Mouse (Mus musculus) mouse trophoblast stem cell (cell line): ENCODE results near the gene Pigp.

Experiments used
- in situ Hi-C, 2 experiments: fragments of 300-500 bp; cut with MseI, MboI; formaldehyde crosslinking; loops; 2 replicates in 1 of 2; 3 replicates in 1 of 2; pipeline ENCODE4 v1.15.1; 2025

The Pigp gene

DNA sequence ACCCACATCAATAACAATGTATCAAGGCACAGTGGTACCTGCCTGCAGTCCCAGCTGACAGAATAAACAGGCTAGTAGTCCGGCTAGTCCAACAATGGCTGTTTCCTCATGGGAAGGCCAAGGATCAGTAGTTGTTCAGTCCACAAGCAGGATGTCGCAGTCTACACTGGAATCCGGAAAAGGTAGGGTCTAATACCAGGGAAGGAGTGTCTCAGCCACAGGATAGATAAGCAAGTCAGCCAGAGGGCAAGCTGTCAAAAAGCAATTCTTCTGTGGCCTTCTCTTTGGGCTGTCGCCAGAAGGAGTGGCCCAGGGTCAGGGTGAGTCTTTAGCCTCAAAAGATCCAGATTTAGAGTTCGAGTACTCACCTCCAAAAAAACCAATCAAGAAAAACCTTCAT lies 53.9 kb downstream of the Pigp start:
- in situ Hi-C loops: no loop called here

DNA sequence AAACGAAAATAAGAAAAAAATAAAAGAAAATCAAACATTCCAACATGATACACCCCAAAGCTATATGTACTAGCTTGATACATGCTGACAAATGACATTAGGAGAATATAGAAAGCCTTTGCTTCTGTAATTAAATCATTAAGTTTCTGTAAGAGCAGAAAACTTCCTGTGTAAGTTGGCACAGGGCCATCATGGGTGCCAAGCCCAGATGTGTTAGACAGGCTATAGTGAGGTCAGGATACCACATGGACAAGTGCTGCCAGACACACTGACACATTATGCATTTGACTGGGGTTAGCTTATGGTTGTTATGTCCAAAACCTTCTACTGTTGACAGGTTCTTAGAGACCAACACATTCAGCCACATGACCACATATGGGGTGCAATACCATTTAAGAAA lies 56.4 kb downstream of the Pigp start:
- in situ Hi-C loops: no loop called here

DNA sequence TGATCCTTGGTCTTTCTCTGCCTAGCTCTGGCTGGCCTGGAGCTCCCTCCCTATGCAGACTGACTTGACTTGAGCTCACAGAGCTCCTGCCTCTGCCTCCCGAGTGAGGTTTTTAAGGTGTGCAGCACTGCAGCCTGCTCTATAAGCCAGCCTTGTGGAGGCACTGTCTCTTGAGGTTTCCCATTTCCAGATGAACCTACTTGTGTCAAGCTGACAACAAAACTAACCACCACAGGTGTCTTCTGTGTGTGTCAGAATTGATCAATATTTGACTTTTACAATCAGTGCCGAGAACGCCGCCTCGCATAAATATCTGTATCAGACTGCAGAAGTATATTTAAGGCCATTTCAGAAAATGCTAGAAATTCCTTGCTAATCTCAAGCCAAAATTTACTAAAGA lies 57.0 kb downstream of the Pigp start:
- in situ Hi-C loops: no loop called here

DNA sequence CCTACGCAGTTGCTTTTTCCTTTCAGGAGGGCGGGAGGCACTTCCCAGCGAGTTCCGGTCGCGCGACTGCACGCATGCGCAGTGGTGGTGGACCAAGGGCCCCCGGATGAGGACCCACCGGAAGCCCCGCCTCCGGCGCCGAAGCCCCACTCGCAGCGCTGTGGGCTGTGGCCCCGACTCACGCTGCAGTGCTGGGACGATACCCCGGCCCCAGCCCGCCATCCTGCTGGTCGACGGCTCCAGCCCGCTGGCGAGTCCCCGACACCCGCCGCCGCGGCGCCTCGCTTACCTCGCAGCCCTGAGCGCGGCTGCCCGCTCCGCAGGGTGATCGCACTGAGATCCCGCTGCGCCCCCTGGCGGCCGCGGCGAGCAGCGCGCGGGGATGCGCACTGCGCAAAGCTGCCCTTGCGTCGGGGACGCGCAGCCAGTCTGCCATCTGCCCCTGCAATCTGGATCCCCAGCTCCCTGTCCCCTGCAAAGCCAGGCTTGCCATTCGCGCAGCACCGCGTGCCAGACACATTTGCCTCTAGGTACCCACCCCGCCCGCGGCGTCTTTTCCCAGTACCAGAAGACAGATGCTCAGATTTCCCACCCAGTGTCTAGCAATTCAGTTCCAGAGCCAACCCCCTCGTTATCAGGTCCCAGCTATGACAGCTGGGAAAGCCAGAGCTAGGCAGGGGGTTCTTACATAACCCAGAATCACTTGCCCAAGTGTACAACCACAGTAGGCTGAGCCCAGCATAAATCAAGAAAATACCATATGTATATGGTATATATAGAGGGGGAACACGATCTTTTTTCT lies 58.2 kb downstream of the Pigp start, which contains the start of gene Hlcs:
TSS of gene Hlcs (minus strand) at position 343 of the 802 bp plus-strand sequence.
- in situ Hi-C loops: no loop called here

DNA sequence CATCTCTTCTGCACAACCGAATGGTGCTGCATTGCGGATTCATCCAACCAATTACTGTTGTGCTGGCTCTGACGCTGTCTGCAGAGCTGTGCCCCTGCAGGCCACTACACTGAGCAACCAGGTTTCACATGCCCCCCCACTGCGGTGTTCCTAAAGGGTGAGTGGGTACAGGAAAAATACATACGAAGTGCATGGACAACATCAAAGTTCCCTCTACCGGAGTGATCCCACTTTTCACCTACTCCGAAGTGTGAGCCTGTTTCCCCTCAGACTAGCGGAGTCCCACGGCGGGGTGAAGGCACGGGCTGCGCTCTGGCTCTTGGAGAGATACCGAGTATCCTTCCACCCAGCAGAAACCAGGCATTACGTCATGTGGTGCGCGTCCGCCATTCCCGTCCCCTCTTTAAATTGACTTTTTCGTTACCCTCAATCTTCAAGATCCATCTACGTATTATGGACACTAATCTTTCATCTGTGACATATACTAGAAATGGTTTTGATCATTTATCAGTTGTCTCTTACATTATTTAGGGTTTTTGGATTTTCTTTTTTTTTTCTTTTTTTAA lies 58.9 kb downstream of the Pigp start:
- in situ Hi-C loops: no loop called here

DNA sequence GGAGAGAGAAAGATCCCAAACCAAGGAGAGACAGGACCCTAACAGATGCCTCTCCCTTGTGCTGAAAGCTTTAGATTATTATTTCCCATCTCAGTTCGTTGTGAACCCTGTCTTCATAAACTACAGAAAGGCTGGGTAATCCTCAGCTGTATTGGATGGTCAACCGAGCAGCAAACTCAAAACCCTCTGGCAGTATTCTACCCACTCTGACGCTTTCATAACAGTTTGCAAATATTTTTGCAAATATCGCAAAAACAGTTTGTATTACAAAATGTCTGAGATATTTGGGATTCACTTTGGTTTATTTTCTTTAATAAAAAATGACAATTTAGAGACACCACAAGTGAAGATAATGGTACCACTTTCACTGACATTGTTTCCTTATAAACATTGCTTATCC lies 59.7 kb downstream of the Pigp start:
- in situ Hi-C loops: no loop called here

DNA sequence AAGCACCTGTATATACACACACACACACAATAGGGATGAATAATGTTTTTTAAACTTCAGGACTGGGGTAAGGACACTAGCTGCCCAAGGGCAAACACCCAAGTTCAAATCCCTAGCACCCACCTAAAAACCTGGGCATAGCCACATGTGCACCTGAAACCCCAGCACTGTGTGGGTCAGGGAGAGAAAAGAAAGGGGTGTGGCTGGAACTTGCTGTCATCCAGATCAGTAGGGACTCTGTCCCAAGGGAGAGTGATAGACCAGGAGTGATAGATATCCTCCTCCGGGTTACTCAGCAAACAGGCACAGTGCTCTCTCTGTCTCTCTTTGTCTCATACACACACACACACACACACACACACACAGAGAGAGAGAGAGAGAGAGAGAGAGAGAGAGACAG lies 60.2 kb downstream of the Pigp start:
- in situ Hi-C loops: no loop called here

DNA sequence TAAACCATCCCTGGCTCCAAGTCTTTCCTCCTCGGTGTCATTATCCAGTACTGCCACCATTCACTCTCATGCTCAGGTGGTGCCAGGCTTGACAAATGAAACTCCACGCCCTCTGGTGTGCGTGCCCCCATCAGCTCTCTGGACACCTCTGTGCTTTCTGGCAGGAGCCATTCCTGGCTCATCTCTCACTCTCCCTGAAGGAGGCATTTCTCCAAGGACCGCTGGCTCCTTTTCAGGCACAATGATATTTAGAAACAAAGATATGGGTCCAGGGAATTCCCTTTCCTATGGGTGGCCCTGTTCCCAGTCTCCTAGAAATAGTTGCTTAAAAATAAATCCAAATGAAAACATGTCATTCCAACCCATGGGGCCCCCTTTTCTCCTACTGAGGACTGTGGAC lies 62.6 kb downstream of the Pigp start:
- in situ Hi-C loops: no loop called here
